Mouse (Mus musculus) limb, embryonic 14.5 days (tissue): Measurements from ENCODE around the gene Tnk1. TPM values are rescaled to one million over a fixed set of nuclear protein-coding genes. Genes with fewer than 3 reads are reported as not detected.

Experiments used
- ATAC-seq: fragments of 200-750 bp; cut with Nextera tagmentation; 2 replicates; pipeline ENCODE4 v1.8.0; 2017; ENCODE audit warnings: low read depth, moderate number of reproducible peaks, moderate TSS enrichment; ENCODE audit not compliant: low FRiP score
- DNase-seq: peaks from one replicate; pipeline ENCODE4 v3.0.0-alpha.2; 2015; ENCODE audit warnings: low spot score
- H3K27ac ChIP-seq: fragments of 300-500 bp; sonication (generic); replicated peaks from 2 replicates; pipeline ENCODE4 v1.5.1; 2014; ENCODE audit warnings: low read depth, mild to moderate bottlenecking, low read length, moderate library complexity, mixed read lengths
- H3K27me3 ChIP-seq: fragments of 300-500 bp; sonication (generic); 2 replicates; pipeline ENCODE4 v1.6.1; 2014; ENCODE audit warnings: low read length, mixed read lengths; ENCODE audit not compliant: control insufficient read depth, insufficient read depth
- H3K36me3 ChIP-seq: fragments of 300-500 bp; sonication (generic); 2 replicates; pipeline ENCODE4 v1.6.1; 2014; ENCODE audit warnings: mild to moderate bottlenecking, low read length, moderate library complexity, mixed read lengths; ENCODE audit not compliant: control insufficient read depth, insufficient read depth
- H3K4me1 ChIP-seq: fragments of 300-500 bp; sonication (generic); 2 replicates; pipeline ENCODE4 v1.6.1; 2014; ENCODE audit warnings: antibody characterized with exemption, low read length, mixed read lengths; ENCODE audit not compliant: control insufficient read depth, insufficient read depth
- H3K4me2 ChIP-seq: fragments of 300-500 bp; sonication (generic); replicated peaks from 2 replicates; pipeline ENCODE4 v1.6.1; 2014; ENCODE audit warnings: low read depth, mild to moderate bottlenecking, low read length, moderate library complexity; ENCODE audit not compliant: severe bottlenecking
- H3K4me3 ChIP-seq: fragments of 300-500 bp; sonication (generic); replicated peaks from 2 replicates; pipeline ENCODE4 v1.5.1; 2014; ENCODE audit warnings: low read length
- H3K9ac ChIP-seq: fragments of 300-500 bp; sonication (generic); 2 replicates; pipeline ENCODE4 v1.6.1; 2014; ENCODE audit warnings: mild to moderate bottlenecking, low read depth, low read length, moderate library complexity; ENCODE audit not compliant: severe bottlenecking
- H3K9me3 ChIP-seq: fragments of 300-500 bp; sonication (generic); 2 replicates; pipeline ENCODE4 v1.6.1; 2016; ENCODE audit warnings: low read length; ENCODE audit not compliant: control insufficient read depth
- POLR2A ChIP-seq: fragments of 200-500 bp; IDR thresholded peaks from 2 replicates; pipeline ENCODE4 v1.8.0; 2012; ENCODE audit warnings: inconsistent platforms, mild to moderate bottlenecking, moderate library complexity, borderline replicate concordance; ENCODE audit not compliant: insufficient read depth, insufficient read length; ENCODE audit errors: extremely low read depth
- WGBS: fragments of 180-500 bp; shearing (Covaris S2); extraction: QIAGEN DNeasy Blood & Tissue Kit; methylation state at CpG from one replicate; pipeline ENCODE4 v1.1.7; 2014; 5-methylcytosine and 5-hydroxymethylcytosine counted together
- microRNA-seq: library from miRNA; unstranded; fragments of <30 nt; microRNA quantifications from one replicate; pipeline ENCODE4, GENCODE M21; 2016
- polyA plus RNA-seq, 2 experiments: library from polyadenylated mRNA; depleted of rRNA in 1 of 2; stranded (reverse) in 1 of 2; unstranded in 1 of 2; fragments of >200 nt; fragmentation: Nextera tagmentation in 1 of 2; extraction: Ambion mirVana in 1 of 2; gene quantifications; 2 replicates each; pipeline versions ENCODE4 v1.2.1 to v1.2.3; 2012 to 2014

The Tnk1 gene
- polyA plus RNA-seq, 2 experiments, result 2.8 to 3.3 TPM

- Histone ChIP-seq H3K4me2 (peak within 1 kb of the TSS; percentile 94), H3K36me3 (no peaks in the 10 kb centered on the region), H3K9ac (peak within 1 kb of the TSS; percentile 57), H3K4me3 (peak within 1 kb of the TSS; percentile 61), H3K4me1 (peaks cover 53% of the 10 kb centered on the region), H3K27me3 (peaks cover 47% of the 10 kb centered on the region), H3K27ac (peak within 1 kb of the TSS; percentile 74), H3K9me3 (no peaks in the 10 kb centered on the region)
- TF ChIP-seq POLR2A, result no peak
- WGBS, result under 1% methylated on average over 33 of the region's 33 CpGs
- DNase-seq (no peak), ATAC-seq (no peak)
Measured at GRCm38 (mm10) chr11:69801379-69801977, 57.1 kb downstream of the Tnk1 start, which contains the start of gene Fgf11. Gene Fgf11 (minus strand): TSS chr11:69801857.

Small RNAs within 50 kb of the gene (microRNA-seq; reads per million reads assigned to microRNA genes)
- gene Mir6924, result not detected

Other genes starting within 250 kb of the Tnk1 start
Only the 30 nearest of the 42 such genes appear.
- 3.8 and 6.9 TPM in 2 replicates for gene Tnfsfm13, start 162.6 kb downstream of the Tnk1 start, polyA plus RNA-seq (2012; rRNA removed)
- 5.9 and 6.6 TPM in 2 replicates for gene Tnfsfm13, start 162.6 kb downstream of the Tnk1 start, polyA plus RNA-seq (2014; fragmentation: Nextera tagmentation; extraction: Ambion mirVana)
- gene Polr2a, start 100.1 kb downstream of the Tnk1 start, polyA plus RNA-seq (2012; rRNA removed), result 76.6 and 100 TPM in 2 replicates
- gene Polr2a, start 100.1 kb downstream of the Tnk1 start, polyA plus RNA-seq (2014; fragmentation: Nextera tagmentation; extraction: Ambion mirVana), result 40.7 and 45.3 TPM in 2 replicates
- gene Slc35g3, start 96.8 kb downstream of the Tnk1 start, polyA plus RNA-seq (2012; rRNA removed), result 0.14 and 0.23 TPM in 2 replicates
- gene Slc35g3, start 96.8 kb downstream of the Tnk1 start, polyA plus RNA-seq (2014; fragmentation: Nextera tagmentation; extraction: Ambion mirVana), result 0.21 TPM in 1 of 2 replicates, not detected in the other
- 12.8 and 14.3 TPM in 2 replicates for gene Zbtb4, start 92.8 kb downstream of the Tnk1 start, polyA plus RNA-seq (2012; rRNA removed)
- 4.1 and 5.0 TPM in 2 replicates for gene Zbtb4, start 92.8 kb downstream of the Tnk1 start, polyA plus RNA-seq (2014; fragmentation: Nextera tagmentation; extraction: Ambion mirVana)
- 69.4 and 81.0 TPM in 2 replicates for gene Chrnb1, start 62.8 kb downstream of the Tnk1 start, polyA plus RNA-seq (2012; rRNA removed)
- 14.1 and 19.0 TPM in 2 replicates for gene Chrnb1, start 62.8 kb downstream of the Tnk1 start, polyA plus RNA-seq (2014; fragmentation: Nextera tagmentation; extraction: Ambion mirVana)
- 17.2 and 17.5 TPM in 2 replicates for gene Fgf11, start 56.9 kb downstream of the Tnk1 start, polyA plus RNA-seq (2012; rRNA removed)
- 2.2 and 3.4 TPM in 2 replicates for gene Fgf11, start 56.9 kb downstream of the Tnk1 start, polyA plus RNA-seq (2014; fragmentation: Nextera tagmentation; extraction: Ambion mirVana)
- 1.8 TPM in 2 replicates for gene Tmem102, start 53.1 kb downstream of the Tnk1 start, polyA plus RNA-seq (2012; rRNA removed)
- 5.4 and 5.9 TPM in 2 replicates for gene Tmem102, start 53.1 kb downstream of the Tnk1 start, polyA plus RNA-seq (2014; fragmentation: Nextera tagmentation; extraction: Ambion mirVana)
- not detected in 2 replicates for gene Gm39566, start 43.4 kb downstream of the Tnk1 start, polyA plus RNA-seq (2012; rRNA removed)
- gene Gm39566, start 43.4 kb downstream of the Tnk1 start, polyA plus RNA-seq (2014; fragmentation: Nextera tagmentation; extraction: Ambion mirVana), result not detected in 2 replicates
- not detected in 2 replicates for gene Spem2, start 40.3 kb downstream of the Tnk1 start, polyA plus RNA-seq (2012; rRNA removed)
- gene Spem2, start 40.3 kb downstream of the Tnk1 start, polyA plus RNA-seq (2014; fragmentation: Nextera tagmentation; extraction: Ambion mirVana), result not detected in 2 replicates
- 0.65 and 0.79 TPM in 2 replicates for gene Spem1, start 36.5 kb downstream of the Tnk1 start, polyA plus RNA-seq (2012; rRNA removed)
- 0.18 TPM in 1 of 2 replicates, not detected in the other for gene Spem1, start 36.5 kb downstream of the Tnk1 start, polyA plus RNA-seq (2014; fragmentation: Nextera tagmentation; extraction: Ambion mirVana)
- 96.0 and 123 TPM in 2 replicates for gene Nlgn2, start 20.9 kb downstream of the Tnk1 start, polyA plus RNA-seq (2012; rRNA removed)
- gene Nlgn2, start 20.9 kb downstream of the Tnk1 start, polyA plus RNA-seq (2014; fragmentation: Nextera tagmentation; extraction: Ambion mirVana), result 11.1 and 13.4 TPM in 2 replicates
- gene Tmem256, start 20.2 kb downstream of the Tnk1 start, polyA plus RNA-seq (2012; rRNA removed), result 240 and 292 TPM in 2 replicates
- 368 and 382 TPM in 2 replicates for gene Tmem256, start 20.2 kb downstream of the Tnk1 start, polyA plus RNA-seq (2014; fragmentation: Nextera tagmentation; extraction: Ambion mirVana)
- 190 and 214 TPM in 2 replicates for gene Plscr3, start 12.4 kb downstream of the Tnk1 start, polyA plus RNA-seq (2012; rRNA removed)
- gene Plscr3, start 12.4 kb downstream of the Tnk1 start, polyA plus RNA-seq (2014; fragmentation: Nextera tagmentation; extraction: Ambion mirVana), result 137 and 140 TPM in 2 replicates
- not detected in 2 replicates for gene Tmem95, start 19.3 kb upstream of the Tnk1 start, polyA plus RNA-seq (2012; rRNA removed)
- gene Tmem95, start 19.3 kb upstream of the Tnk1 start, polyA plus RNA-seq (2014; fragmentation: Nextera tagmentation; extraction: Ambion mirVana), result not detected in 2 replicates
- gene Kctd11, start 22.7 kb upstream of the Tnk1 start, polyA plus RNA-seq (2012; rRNA removed), result 5.1 and 5.3 TPM in 2 replicates
- gene Kctd11, start 22.7 kb upstream of the Tnk1 start, polyA plus RNA-seq (2014; fragmentation: Nextera tagmentation; extraction: Ambion mirVana), result 6.0 and 6.5 TPM in 2 replicates
- 2.1 and 2.2 TPM in 2 replicates for gene Acap1, start 36.8 kb upstream of the Tnk1 start, polyA plus RNA-seq (2012; rRNA removed)
- 2.1 TPM in 2 replicates for gene Acap1, start 36.8 kb upstream of the Tnk1 start, polyA plus RNA-seq (2014; fragmentation: Nextera tagmentation; extraction: Ambion mirVana)
- gene 2810408A11Rik, start 42.3 kb upstream of the Tnk1 start, polyA plus RNA-seq (2012; rRNA removed), result 8.6 and 8.9 TPM in 2 replicates
- 8.9 and 12.3 TPM in 2 replicates for gene 2810408A11Rik, start 42.3 kb upstream of the Tnk1 start, polyA plus RNA-seq (2014; fragmentation: Nextera tagmentation; extraction: Ambion mirVana)
- 74.3 and 74.6 TPM in 2 replicates for gene Neurl4, start 42.3 kb upstream of the Tnk1 start, polyA plus RNA-seq (2012; rRNA removed)
- 11.4 and 15.0 TPM in 2 replicates for gene Neurl4, start 42.3 kb upstream of the Tnk1 start, polyA plus RNA-seq (2014; fragmentation: Nextera tagmentation; extraction: Ambion mirVana)
- gene Gps2, start 55.2 kb upstream of the Tnk1 start, polyA plus RNA-seq (2012; rRNA removed), result 94.0 and 110 TPM in 2 replicates
- gene Gps2, start 55.2 kb upstream of the Tnk1 start, polyA plus RNA-seq (2014; fragmentation: Nextera tagmentation; extraction: Ambion mirVana), result 67.3 and 74.4 TPM in 2 replicates
- gene Eif5a, start 63.2 kb upstream of the Tnk1 start, polyA plus RNA-seq (2012; rRNA removed), result 1,009 and 1,079 TPM in 2 replicates
- gene Eif5a, start 63.2 kb upstream of the Tnk1 start, polyA plus RNA-seq (2014; fragmentation: Nextera tagmentation; extraction: Ambion mirVana), result 1,556 and 1,603 TPM in 2 replicates
- gene Ybx2, start 77.1 kb upstream of the Tnk1 start, polyA plus RNA-seq (2012; rRNA removed), result 70.1 and 92.8 TPM in 2 replicates
- 7.2 and 10.2 TPM in 2 replicates for gene Ybx2, start 77.1 kb upstream of the Tnk1 start, polyA plus RNA-seq (2014; fragmentation: Nextera tagmentation; extraction: Ambion mirVana)
- 31.0 and 40.4 TPM in 2 replicates for gene Slc2a4, start 89.5 kb upstream of the Tnk1 start, polyA plus RNA-seq (2012; rRNA removed)
- gene Slc2a4, start 89.5 kb upstream of the Tnk1 start, polyA plus RNA-seq (2014; fragmentation: Nextera tagmentation; extraction: Ambion mirVana), result 19.3 and 20.9 TPM in 2 replicates
- gene Cldn7, start 106.0 kb upstream of the Tnk1 start, polyA plus RNA-seq (2012; rRNA removed), result 6.3 and 8.7 TPM in 2 replicates
- gene Cldn7, start 106.0 kb upstream of the Tnk1 start, polyA plus RNA-seq (2014; fragmentation: Nextera tagmentation; extraction: Ambion mirVana), result 6.1 and 7.6 TPM in 2 replicates
- 117 and 125 TPM in 2 replicates for gene Ctdnep1, start 122.4 kb upstream of the Tnk1 start, polyA plus RNA-seq (2012; rRNA removed)
- gene Ctdnep1, start 122.4 kb upstream of the Tnk1 start, polyA plus RNA-seq (2014; fragmentation: Nextera tagmentation; extraction: Ambion mirVana), result 38.3 and 40.1 TPM in 2 replicates
- gene Elp5, start 123.8 kb upstream of the Tnk1 start, polyA plus RNA-seq (2012; rRNA removed), result 101 and 111 TPM in 2 replicates
- 118 and 122 TPM in 2 replicates for gene Elp5, start 123.8 kb upstream of the Tnk1 start, polyA plus RNA-seq (2014; fragmentation: Nextera tagmentation; extraction: Ambion mirVana)
- 431 and 477 TPM in 2 replicates for gene Gabarap, start 132.4 kb upstream of the Tnk1 start, polyA plus RNA-seq (2012; rRNA removed)
- gene Gabarap, start 132.4 kb upstream of the Tnk1 start, polyA plus RNA-seq (2014; fragmentation: Nextera tagmentation; extraction: Ambion mirVana), result 574 and 593 TPM in 2 replicates
- 66.7 and 69.2 TPM in 2 replicates for gene Phf23, start 137.0 kb upstream of the Tnk1 start, polyA plus RNA-seq (2012; rRNA removed)
- gene Phf23, start 137.0 kb upstream of the Tnk1 start, polyA plus RNA-seq (2014; fragmentation: Nextera tagmentation; extraction: Ambion mirVana), result 51.7 and 60.5 TPM in 2 replicates
- gene Dvl2, start 141.9 kb upstream of the Tnk1 start, polyA plus RNA-seq (2012; rRNA removed), result 65.4 and 81.0 TPM in 2 replicates
- gene Dvl2, start 141.9 kb upstream of the Tnk1 start, polyA plus RNA-seq (2014; fragmentation: Nextera tagmentation; extraction: Ambion mirVana), result 40.3 and 47.0 TPM in 2 replicates
- gene Acadvl, start 156.7 kb upstream of the Tnk1 start, polyA plus RNA-seq (2012; rRNA removed), result 52.9 and 55.4 TPM in 2 replicates
- 71.8 and 77.0 TPM in 2 replicates for gene Acadvl, start 156.7 kb upstream of the Tnk1 start, polyA plus RNA-seq (2014; fragmentation: Nextera tagmentation; extraction: Ambion mirVana)
- gene Dlg4, start 158.2 kb upstream of the Tnk1 start, polyA plus RNA-seq (2012; rRNA removed), result 89.6 and 99.8 TPM in 2 replicates
- gene Dlg4, start 158.2 kb upstream of the Tnk1 start, polyA plus RNA-seq (2014; fragmentation: Nextera tagmentation; extraction: Ambion mirVana), result 9.7 and 10.0 TPM in 2 replicates